Mouse (Mus musculus): Measurements from ENCODE around the gene Grrp1.

DNA sequence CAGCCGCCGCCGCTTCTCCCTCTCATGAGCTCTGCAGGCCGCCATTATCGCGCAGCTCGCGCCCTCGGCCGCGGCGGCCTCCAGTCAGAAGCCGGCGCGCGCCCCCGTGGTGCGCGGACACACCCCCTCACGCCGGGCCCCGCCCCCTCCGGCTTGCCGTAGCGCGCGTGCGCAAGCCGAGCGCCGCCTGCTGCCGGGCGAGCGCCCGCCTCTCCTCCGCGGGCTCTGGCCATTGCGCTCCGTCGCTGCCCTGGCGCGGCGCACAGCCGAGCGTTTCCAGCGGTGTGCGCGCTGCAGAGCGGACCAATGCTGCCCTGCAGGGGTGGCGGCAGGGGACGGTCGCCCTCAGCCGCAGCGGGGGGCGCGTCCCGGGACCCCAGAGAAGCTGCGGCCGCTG lies 33.3 kb upstream of the Grrp1 start:
- no peak for TF ChIP-seq CTCF (IDR thresholded peaks at IDR 0.05; ENCODE audit: control insufficient read depth, insufficient read depth, insufficient replicate concordance, low read depth, low read length)
- TF ChIP-seq POLR2A (IDR thresholded peaks at IDR 0.05; ENCODE audit: control insufficient read depth, low read depth, low read length) = peak; percentile 87
